Mouse (Mus musculus): ENCODE results near the gene Vmp1. TPM values are rescaled to one million over a fixed set of nuclear protein-coding genes. Genes with fewer than 3 reads are reported as not detected.
A peak's percentile ranks its signal among the peaks of the same experiment; 100 is the strongest.

Vmp1 gene
- 232 and 365 TPM in 2 replicates for polyA plus RNA-seq (2012; rRNA removed)

- DNase-seq (ENCODE audit: low spot score): peak; percentile 89
These were observed at the start of gene Vmp1, which contains the start of gene Ptrh2 for GRCm38 (mm10) chr11:86683395-86684125. Vmp1 (minus strand) TSS chr11:86683836. Ptrh2 (plus strand) TSS chr11:86683985.

GRCm38 (mm10) chr11:86731443-86731842 is 47.8 kb upstream of the Vmp1 start:
- no peak for DNase-seq (ENCODE audit: low spot score)

- DNase-seq (ENCODE audit: low spot score): no peak
These were observed 42.0 kb upstream of the Vmp1 start for GRCm38 (mm10) chr11:86725607-86726006.

GRCm38 (mm10) chr11:86724982-86725381 is 41.3 kb upstream of the Vmp1 start:
- no peak for DNase-seq (ENCODE audit: low spot score)

- no peak for DNase-seq (ENCODE audit: low spot score)
These were observed 40.4 kb upstream of the Vmp1 start for GRCm38 (mm10) chr11:86724004-86724403.

GRCm38 (mm10) chr11:86719390-86719789 is 35.8 kb upstream of the Vmp1 start:
- no peak for DNase-seq (ENCODE audit: low spot score)

- no peak for DNase-seq (ENCODE audit: low spot score)
These were observed 34.7 kb upstream of the Vmp1 start for GRCm38 (mm10) chr11:86718369-86718768.

GRCm38 (mm10) chr11:86717306-86718065 is 33.9 kb upstream of the Vmp1 start:
- DNase-seq (ENCODE audit: low spot score): no peak

- no peak for DNase-seq (ENCODE audit: low spot score)
These were observed 31.0 kb upstream of the Vmp1 start for GRCm38 (mm10) chr11:86714606-86715005.

- no peak for DNase-seq (ENCODE audit: low spot score)
These were observed 17.5 kb upstream of the Vmp1 start for GRCm38 (mm10) chr11:86701151-86701550.

- no peak for DNase-seq (ENCODE audit: low spot score)
These were observed 11.8 kb upstream of the Vmp1 start for GRCm38 (mm10) chr11:86695461-86695860.

- DNase-seq (ENCODE audit: low spot score): no peak
These were observed 8.9 kb upstream of the Vmp1 start for GRCm38 (mm10) chr11:86692546-86692945.

GRCm38 (mm10) chr11:86691956-86692355 is 8.3 kb upstream of the Vmp1 start:
- no peak for DNase-seq (ENCODE audit: low spot score)

GRCm38 (mm10) chr11:86691482-86691881 is 7.8 kb upstream of the Vmp1 start:
- no peak for DNase-seq (ENCODE audit: low spot score)

- DNase-seq (ENCODE audit: low spot score): no peak
These were observed 6.7 kb upstream of the Vmp1 start for GRCm38 (mm10) chr11:86690383-86690782.

- DNase-seq (ENCODE audit: low spot score): no peak
These were observed 1.7 kb upstream of the Vmp1 start for GRCm38 (mm10) chr11:86685366-86685765.

GRCm38 (mm10) chr11:86684126-86685012 is 733 bp upstream of the Vmp1 start:
- DNase-seq (ENCODE audit: low spot score): no peak

GRCm38 (mm10) chr11:86682861-86683260 is 775 bp downstream of the Vmp1 start:
- DNase-seq (ENCODE audit: low spot score): no peak

- no peak for DNase-seq (ENCODE audit: low spot score)
These were observed 2.2 kb downstream of the Vmp1 start for GRCm38 (mm10) chr11:86681423-86681822.

GRCm38 (mm10) chr11:86680729-86681128 is 2.9 kb downstream of the Vmp1 start:
- no peak for DNase-seq (ENCODE audit: low spot score)

GRCm38 (mm10) chr11:86678957-86679356 is 4.7 kb downstream of the Vmp1 start:
- no peak for DNase-seq (ENCODE audit: low spot score)

GRCm38 (mm10) chr11:86675520-86675919 is 8.1 kb downstream of the Vmp1 start:
- no peak for DNase-seq (ENCODE audit: low spot score)

All from urinary bladder, adult 2 months (tissue).